Mouse (Mus musculus) limb, embryonic 13.5 days (tissue): ENCODE measurements at regions not wholly inside any gene's neighbourhood (a gene's known extent, or its start where the extent isn't known, plus 50 kb on each side); places are given as distances from the start of the nearest gene placed in this dataset.

Source experiments
- ATAC-seq: fragments of 200-750 bp; cut with Nextera tagmentation; 2 replicates; pipeline ENCODE4 v1.8.0; 2017; ENCODE audit warnings: low read depth, moderate number of reproducible peaks, moderate TSS enrichment; ENCODE audit not compliant: low FRiP score
- H3K27ac ChIP-seq: fragments of 300-500 bp; sonication (generic); 2 replicates; pipeline ENCODE4 v1.5.1; 2015; ENCODE audit warnings: inconsistent platforms, mild to moderate bottlenecking, moderate library complexity
- H3K27me3 ChIP-seq: fragments of 300-500 bp; sonication (generic); 2 replicates; pipeline ENCODE4 v1.6.1; 2015; ENCODE audit warnings: mild to moderate bottlenecking, inconsistent platforms
- H3K36me3 ChIP-seq: fragments of 300-500 bp; sonication (generic); 2 replicates; pipeline ENCODE4 v1.6.1; 2015; ENCODE audit warnings: inconsistent platforms, mild to moderate bottlenecking, moderate library complexity
- H3K4me1 ChIP-seq: fragments of 300-500 bp; sonication (generic); 2 replicates; pipeline ENCODE4 v1.6.1; 2015; ENCODE audit warnings: inconsistent platforms
- H3K4me2 ChIP-seq: fragments of 300-500 bp; sonication (generic); replicated peaks from 2 replicates; pipeline ENCODE4 v1.6.1; 2015; ENCODE audit warnings: inconsistent platforms, mild to moderate bottlenecking, moderate library complexity
- H3K4me3 ChIP-seq: fragments of 300-500 bp; sonication (generic); 2 replicates; pipeline ENCODE4 v1.5.1; 2015; ENCODE audit warnings: moderate library complexity, mild to moderate bottlenecking, inconsistent platforms
- H3K9ac ChIP-seq: fragments of 300-500 bp; sonication (generic); 2 replicates; pipeline ENCODE4 v1.6.1; 2015; ENCODE audit warnings: mild to moderate bottlenecking, inconsistent platforms
- H3K9me3 ChIP-seq: fragments of 300-500 bp; sonication (generic); 2 replicates; pipeline ENCODE4 v1.6.1; 2016; ENCODE audit warnings: inconsistent platforms
- WGBS: fragments of 180-500 bp; shearing (Covaris S2); methylation state at CpG from one replicate; pipeline ENCODE4 v1.1.7; 2015; 5-methylcytosine and 5-hydroxymethylcytosine counted together

DNA sequence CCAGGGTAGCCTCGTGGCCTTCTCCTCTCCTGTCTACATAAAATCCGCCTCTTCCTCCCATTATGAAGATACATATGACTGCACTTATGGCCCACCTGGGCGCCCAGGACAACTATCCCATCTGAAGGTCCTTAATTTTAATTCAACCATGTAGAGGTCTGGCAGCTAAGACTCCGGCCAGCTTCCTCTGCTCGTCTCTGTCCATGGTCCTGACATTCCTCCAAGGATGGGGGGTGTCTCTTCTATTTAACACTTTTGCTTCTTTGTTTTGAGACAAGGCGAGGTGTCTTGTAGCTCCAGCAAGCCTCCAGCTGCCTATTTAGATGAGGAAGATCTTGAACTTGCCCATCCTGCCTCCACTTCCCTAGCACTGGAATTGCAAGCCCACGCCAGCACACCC is 83.0 kb upstream of the Unc5b start:
- Histone ChIP-seq H3K9me3 (peaks cover 4% of the 10 kb centered on the region; the same call in 1 of the 2 replicates), H3K4me2 (no peak overlapping the region), H3K4me1 (no peaks in the 10 kb centered on the region), H3K9ac (no peak overlapping the region), H3K27ac (no peak overlapping the region), H3K27me3 (no peaks in the 10 kb centered on the region), H3K36me3 (no peaks in the 10 kb centered on the region), H3K4me3 (no peak overlapping the region)
- WGBS = 26% methylated on average over 7 of the region's 7 CpGs
- no peak for ATAC-seq

DNA sequence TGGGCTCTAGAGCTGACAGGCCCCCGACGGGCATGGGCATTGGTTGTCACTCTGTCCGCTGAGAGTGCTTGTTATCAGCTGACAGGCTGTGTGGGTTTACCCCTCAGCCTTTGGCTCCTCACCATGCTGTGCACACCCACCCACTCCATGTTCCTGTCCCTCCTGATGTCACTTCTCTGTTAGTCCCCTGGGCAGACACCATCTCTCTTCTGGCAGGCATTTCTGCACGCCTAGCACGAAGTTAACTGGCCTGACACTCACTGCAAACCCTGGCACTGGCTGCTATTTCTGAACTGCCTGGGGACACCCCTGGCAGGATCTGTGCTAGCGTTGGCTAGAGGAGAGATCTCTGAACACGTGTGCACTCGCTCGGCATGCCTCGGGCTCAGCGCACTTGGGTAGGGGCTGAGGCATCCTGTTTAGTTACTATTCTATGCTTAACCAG is 82.1 kb upstream of the Unc5b start:
- Histone ChIP-seq H3K27ac (no peak overlapping the region), H3K4me3 (no peak overlapping the region), H3K27me3 (no peaks in the 10 kb centered on the region), H3K9me3 (peaks cover 4% of the 10 kb centered on the region; the same call in 1 of the 2 replicates), H3K4me2 (no peak overlapping the region), H3K36me3 (no peaks in the 10 kb centered on the region), H3K9ac (no peak overlapping the region), H3K4me1 (no peaks in the 10 kb centered on the region)
- 86% methylated on average over 11 of the region's 11 CpGs for WGBS
- no peak for ATAC-seq

DNA sequence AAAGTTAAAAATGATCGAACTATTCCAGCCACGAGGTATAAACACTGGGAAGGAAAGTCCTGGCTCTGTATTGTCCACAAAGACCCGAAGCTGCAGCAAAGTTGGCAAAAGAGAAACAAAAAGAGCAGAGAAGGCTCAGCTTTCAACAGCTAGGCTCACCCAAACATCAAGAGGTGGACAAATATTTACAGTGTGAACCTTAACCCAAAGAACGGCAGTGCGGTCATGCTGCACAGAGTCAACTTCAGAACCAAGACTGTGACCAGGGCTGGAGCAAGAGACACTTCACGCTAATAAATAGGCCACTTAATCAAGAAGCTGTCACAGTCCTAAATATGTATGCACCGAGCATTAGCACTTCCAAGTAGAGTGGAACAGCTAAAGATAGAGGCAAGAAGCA is 73.0 kb upstream of the Unc5b start:
- H3K9ac ChIP-seq = no peak overlapping the region
- H3K9me3 ChIP-seq = peaks cover 4% of the 10 kb centered on the region; the same call in 1 of the 2 replicates
- H3K27me3 ChIP-seq = no peaks in the 10 kb centered on the region
- no peaks in the 10 kb centered on the region for H3K36me3 ChIP-seq
- WGBS = 80% methylated on average over 7 of the region's 7 CpGs
- H3K4me1 ChIP-seq = no peaks in the 10 kb centered on the region
- no peak overlapping the region for H3K4me3 ChIP-seq
- H3K27ac ChIP-seq = no peak overlapping the region
- no peak for ATAC-seq
- H3K4me2 ChIP-seq = no peak overlapping the region

DNA sequence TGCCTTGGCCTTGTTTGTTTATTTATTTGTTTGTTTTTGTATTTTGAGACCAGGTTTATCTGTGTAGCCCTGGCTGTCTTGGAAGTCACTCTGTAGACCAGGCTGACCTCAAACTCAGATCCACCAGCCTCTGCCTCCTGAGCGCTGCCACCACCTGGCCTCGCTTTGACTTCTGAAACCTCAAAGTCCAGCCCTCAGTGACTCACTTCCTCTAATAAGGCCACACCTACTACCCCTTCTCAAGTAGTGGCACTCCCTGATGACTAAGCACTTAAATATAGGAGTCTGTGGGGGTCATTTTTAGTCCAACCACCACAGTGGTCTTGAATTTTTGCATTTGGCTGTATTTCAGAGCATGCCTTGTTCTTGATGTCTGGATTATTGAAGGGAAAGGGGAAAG is 69.6 kb upstream of the Unc5b start:
- H3K4me1 ChIP-seq = peaks cover under 1% of the 10 kb centered on the region
- 82% methylated on average over 2 of the region's 2 CpGs for WGBS

DNA sequence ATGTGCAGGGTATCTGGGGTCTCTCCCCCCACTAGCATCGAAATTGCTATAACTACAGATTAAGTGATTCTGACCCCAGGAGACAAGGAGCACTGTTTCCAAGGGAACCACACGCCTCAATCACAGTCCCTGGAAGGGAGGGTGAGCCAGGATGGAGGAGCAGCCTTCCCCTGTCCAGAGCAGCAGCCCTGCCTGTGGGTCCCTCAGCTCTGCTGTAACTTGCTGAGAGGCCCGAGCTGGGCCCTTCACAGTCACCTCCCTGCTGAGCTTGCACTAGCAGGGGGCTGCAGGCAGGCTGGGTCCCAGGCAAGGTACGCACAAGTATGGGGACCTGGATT is 62.4 kb upstream of the Unc5b start:
- H3K9me3 ChIP-seq = no peaks in the 10 kb centered on the region
- 37% methylated on average over 4 of the region's 4 CpGs for WGBS
- no peaks in the 10 kb centered on the region for H3K27me3 ChIP-seq
- H3K27ac ChIP-seq = no peak overlapping the region
- H3K36me3 ChIP-seq = no peaks in the 10 kb centered on the region
- peaks cover 16% of the 10 kb centered on the region for H3K4me1 ChIP-seq
- H3K9ac ChIP-seq = no peak overlapping the region
- no peak overlapping the region for H3K4me3 ChIP-seq
- no peak overlapping the region for H3K4me2 ChIP-seq
- no peak for ATAC-seq

More for the DNA sequence above, 69.6 kb upstream of the Unc5b start:
- Histone ChIP-seq H3K36me3 (no peaks in the 10 kb centered on the region), H3K27ac (no peak overlapping the region), H3K4me3 (no peak overlapping the region), H3K9ac (no peak overlapping the region), H3K4me2 (no peak overlapping the region), H3K9me3 (no peaks in the 10 kb centered on the region), H3K27me3 (no peaks in the 10 kb centered on the region)
- ATAC-seq = no peak

DNA sequence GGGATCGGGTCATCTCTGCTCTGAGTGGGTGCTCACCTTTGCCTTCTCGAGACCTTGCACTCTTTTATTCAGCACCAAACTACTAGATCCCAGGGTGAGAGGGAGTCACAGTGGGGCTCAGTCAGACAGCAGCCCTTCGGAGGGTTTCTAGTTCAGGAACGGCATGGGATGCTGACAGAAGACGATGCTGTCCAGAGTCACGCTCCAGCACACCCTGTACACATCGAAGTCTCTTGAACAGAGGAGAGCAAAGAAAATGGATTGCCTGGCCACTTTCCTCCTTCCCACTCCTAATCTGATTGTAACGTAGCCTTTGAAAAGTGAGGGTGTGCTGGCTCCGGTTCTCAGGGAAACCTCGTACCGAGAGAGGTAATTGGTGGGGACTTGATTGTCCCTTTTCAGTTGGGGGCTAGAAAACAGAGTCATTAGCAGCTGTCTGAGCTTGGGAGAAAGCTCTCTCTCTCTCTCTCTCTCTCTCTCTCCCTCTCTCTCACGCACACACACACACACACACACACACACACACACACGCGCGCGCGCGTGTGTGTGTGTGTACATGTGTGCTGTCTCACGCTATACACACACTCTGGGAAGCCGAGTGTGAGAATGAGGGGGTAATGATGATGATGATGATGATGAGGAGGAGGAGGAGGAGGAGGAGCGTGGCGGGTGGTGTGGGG is 61.9 kb upstream of the Unc5b start:
- Histone ChIP-seq H3K4me1 (peaks cover 16% of the 10 kb centered on the region), H3K9ac (no peak overlapping the region), H3K9me3 (no peaks in the 10 kb centered on the region), H3K27me3 (no peaks in the 10 kb centered on the region), H3K4me3 (no peak overlapping the region), H3K27ac (no peak overlapping the region), H3K36me3 (no peaks in the 10 kb centered on the region), H3K4me2 (no peak overlapping the region)
- ATAC-seq = no peak
- 54% methylated on average over 22 of the region's 22 CpGs for WGBS

DNA sequence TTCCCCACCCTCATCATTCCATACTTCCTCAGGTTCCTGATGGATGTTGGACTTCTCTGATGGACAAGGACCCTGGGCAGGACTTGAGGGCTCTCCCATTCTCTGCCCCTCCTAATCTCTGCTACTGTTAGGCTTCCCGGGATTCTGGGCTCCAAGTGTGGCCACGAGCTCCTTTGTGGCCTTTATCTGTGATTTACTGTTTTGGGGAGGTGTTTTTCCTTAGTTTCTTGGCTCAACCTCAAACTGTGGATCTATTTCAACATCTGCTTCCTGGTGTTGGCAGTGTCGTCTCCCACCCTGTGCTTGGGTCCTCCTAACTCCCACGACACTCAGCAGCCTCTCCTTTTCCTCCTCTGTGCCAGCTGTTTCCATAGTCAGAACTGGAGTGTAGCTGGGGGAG is 61.3 kb upstream of the Unc5b start:
- no peaks in the 10 kb centered on the region for H3K36me3 ChIP-seq
- no peak overlapping the region for H3K27ac ChIP-seq
- no peak overlapping the region for H3K9ac ChIP-seq
- no peak overlapping the region for H3K4me2 ChIP-seq
- no peaks in the 10 kb centered on the region for H3K9me3 ChIP-seq
- H3K4me3 ChIP-seq = no peak overlapping the region
- ATAC-seq = no peak
- 33% methylated on average over 4 of the region's 4 CpGs for WGBS
- H3K4me1 ChIP-seq = peaks cover 16% of the 10 kb centered on the region
- no peaks in the 10 kb centered on the region for H3K27me3 ChIP-seq

DNA sequence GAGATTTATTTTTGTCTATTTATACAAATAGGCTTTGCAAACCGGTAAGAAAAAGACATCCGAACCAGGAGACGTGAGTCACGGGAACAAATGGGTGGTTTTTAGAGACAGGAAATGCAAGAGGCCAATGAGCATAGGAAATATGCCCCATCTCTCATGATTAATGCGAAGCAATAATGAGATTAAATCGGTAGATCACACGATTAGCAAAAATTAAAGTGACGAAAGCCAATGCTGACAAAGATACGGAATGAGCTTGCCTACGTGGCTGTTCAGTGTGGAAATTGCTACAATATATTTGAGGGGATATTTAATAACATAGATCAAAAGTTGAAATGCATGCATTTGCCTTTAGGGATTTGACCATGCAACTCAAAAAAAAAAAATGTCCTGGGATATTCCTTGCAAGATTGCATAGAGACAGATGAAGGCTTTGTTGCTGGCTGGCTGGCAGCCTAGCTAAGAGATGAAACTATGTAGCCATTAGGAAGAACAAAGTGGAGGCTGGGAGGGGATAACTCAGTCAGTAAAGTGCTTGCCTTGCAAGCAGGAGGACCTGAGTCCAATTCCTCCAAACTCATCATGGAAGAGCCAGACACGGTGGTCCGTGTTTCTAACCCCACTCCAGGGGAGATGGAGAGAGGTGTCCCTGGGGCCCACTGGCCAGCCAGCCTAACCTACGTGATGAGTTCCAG is 60.2 kb upstream of the Unc5b start:
- Histone ChIP-seq H3K9me3 (no peaks in the 10 kb centered on the region), H3K27ac (no peak overlapping the region), H3K4me3 (no peak overlapping the region), H3K27me3 (no peaks in the 10 kb centered on the region), H3K4me2 (no peak overlapping the region), H3K9ac (no peak overlapping the region), H3K4me1 (peaks cover 20% of the 10 kb centered on the region), H3K36me3 (no peaks in the 10 kb centered on the region)
- no peak for ATAC-seq
- 89% methylated on average over 13 of the region's 13 CpGs for WGBS

DNA sequence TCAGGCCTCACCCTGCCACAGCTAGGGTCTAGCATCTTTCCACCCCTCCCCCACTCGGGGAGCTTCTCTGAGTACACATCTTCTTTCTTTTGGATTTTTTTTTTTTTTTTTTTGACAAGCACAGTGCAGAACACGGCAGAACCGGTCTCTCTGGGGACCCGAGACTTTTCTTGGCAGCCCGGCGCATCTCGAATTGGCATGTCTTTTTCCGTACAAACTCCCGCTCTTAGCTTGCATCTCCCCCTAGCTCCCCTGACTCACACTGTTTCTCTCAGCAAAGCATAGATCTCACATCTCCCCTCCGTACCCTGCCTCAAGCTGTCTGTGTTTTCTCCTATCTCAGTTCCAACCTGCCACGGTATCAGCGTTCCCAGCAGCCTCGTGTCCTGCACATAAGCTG is 58.4 kb upstream of the Unc5b start:
- WGBS = 83% methylated on average over 13 of the region's 13 CpGs
- no peak overlapping the region for H3K4me2 ChIP-seq

DNA sequence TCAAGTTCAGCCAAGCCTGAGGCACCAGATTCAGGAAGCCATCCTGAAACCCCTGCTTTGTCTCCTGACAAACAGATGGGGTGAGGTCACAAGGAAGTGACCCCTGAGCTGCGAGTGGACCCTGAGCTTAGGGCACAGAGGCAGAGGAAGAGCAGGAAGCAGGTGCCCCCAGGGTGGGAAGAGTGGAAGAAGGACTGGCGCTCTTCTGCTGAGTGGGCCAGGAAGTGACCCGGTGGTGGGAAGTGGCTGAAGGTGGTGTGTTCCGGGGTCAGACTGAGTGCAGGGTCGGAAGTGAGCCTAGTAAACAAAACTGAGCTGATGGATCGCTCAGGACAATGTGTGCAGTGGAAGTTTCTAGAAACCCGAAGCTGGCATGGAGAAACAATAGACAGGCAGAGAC is 57.2 kb upstream of the Unc5b start:
- WGBS = 69% methylated on average over 7 of the region's 7 CpGs
- Histone ChIP-seq H3K9ac (no peak overlapping the region), H3K9me3 (no peaks in the 10 kb centered on the region), H3K27me3 (no peaks in the 10 kb centered on the region), H3K4me2 (no peak overlapping the region), H3K4me1 (peaks cover 21% of the 10 kb centered on the region), H3K36me3 (no peaks in the 10 kb centered on the region), H3K27ac (no peak overlapping the region), H3K4me3 (no peak overlapping the region)
- ATAC-seq = no peak

More for the DNA sequence above, 58.4 kb upstream of the Unc5b start:
- no peak overlapping the region for H3K4me3 ChIP-seq
- no peaks in the 10 kb centered on the region for H3K36me3 ChIP-seq
- H3K4me1 ChIP-seq = peaks cover 25% of the 10 kb centered on the region
- no peak for ATAC-seq
- H3K27me3 ChIP-seq = no peaks in the 10 kb centered on the region
- H3K9ac ChIP-seq = no peak overlapping the region
- no peaks in the 10 kb centered on the region for H3K9me3 ChIP-seq
- H3K27ac ChIP-seq = no peak overlapping the region

DNA sequence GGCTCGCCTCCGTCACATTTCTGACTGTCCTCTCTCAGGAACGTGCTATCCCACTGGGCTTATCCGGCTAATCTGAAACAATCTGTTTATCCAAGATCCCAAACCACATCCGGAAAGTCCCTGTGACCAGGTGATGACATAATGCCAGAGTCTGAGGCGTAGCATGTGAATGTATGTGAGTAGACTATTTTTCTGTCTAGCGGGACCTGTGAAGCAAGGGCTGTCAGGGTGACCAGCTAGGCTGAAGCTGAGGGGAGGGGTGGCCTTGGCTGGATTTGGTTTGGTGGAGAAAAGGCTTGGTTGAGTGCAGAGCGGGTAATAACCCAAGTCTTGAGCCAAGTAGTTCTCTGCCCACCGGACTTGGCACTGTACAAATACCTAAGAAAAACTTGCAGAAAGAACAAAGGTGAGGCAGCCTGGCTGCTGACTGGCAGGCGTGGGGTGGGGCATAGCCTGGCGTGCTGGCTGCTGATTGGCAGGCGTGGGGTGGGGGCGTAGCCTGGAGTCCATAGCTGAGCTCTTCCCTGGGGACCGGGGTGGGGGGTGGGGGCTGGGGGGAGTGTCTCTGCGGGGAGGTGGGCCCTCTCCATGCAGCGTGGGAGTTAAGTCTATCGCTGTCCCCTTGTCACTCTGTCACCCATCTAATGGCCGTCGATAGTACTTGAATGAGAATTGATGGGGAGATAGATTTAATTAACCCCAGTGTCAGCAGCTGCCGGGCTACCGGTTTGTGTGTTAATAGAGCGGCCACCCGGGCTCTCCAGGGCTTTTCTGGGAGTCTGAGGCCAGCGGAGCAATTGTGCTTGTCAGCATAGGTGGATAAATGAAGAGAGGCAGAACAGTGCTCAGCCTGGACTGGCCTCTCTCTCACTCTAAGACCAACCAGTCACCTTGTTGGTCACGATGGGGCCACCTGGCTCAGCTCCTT is 54.2 kb upstream of the Unc5b start:
- peak overlapping the region; percentile 15; the same call in 1 of the 2 replicates for H3K4me3 ChIP-seq
- WGBS = 30% methylated on average over 24 of the region's 25 CpGs
- H3K27ac ChIP-seq = no peak overlapping the region
- no peaks in the 10 kb centered on the region for H3K36me3 ChIP-seq
- H3K27me3 ChIP-seq = no peaks in the 10 kb centered on the region
- ATAC-seq = no peak
- no peak overlapping the region for H3K9ac ChIP-seq
- no peaks in the 10 kb centered on the region for H3K9me3 ChIP-seq
- peak overlapping the region; percentile 49 for H3K4me2 ChIP-seq
- H3K4me1 ChIP-seq = peaks cover 19% of the 10 kb centered on the region; the same call in 1 of the 2 replicates

DNA sequence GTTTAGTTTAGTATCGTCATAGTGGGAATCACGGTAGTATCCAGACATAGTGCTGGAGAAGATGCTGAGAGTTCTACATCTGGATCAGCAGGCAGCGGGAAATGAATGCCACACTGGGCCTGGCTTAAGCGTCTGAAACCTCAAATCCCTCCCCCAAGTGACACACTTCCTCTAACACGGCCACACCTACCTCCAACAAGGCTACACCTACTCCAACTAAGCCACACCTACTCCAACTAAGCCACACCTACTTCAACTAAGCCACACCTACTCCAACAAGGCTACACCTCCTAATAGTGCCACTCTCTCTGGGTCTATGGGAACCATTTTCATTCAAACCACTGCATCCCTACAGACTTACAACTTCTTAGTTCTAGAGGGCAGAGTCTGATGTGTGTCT is 53.4 kb upstream of the Unc5b start:
- no peak overlapping the region for H3K4me3 ChIP-seq
- no peaks in the 10 kb centered on the region for H3K36me3 ChIP-seq
- H3K9ac ChIP-seq = no peak overlapping the region
- 89% methylated on average over 5 of the region's 5 CpGs for WGBS
- no peaks in the 10 kb centered on the region for H3K9me3 ChIP-seq
- no peak for ATAC-seq
- peaks cover 19% of the 10 kb centered on the region; the same call in 1 of the 2 replicates for H3K4me1 ChIP-seq
- H3K27ac ChIP-seq = no peak overlapping the region
- H3K4me2 ChIP-seq = no peak overlapping the region
- H3K27me3 ChIP-seq = no peaks in the 10 kb centered on the region
